Mouse (Mus musculus): Measurements from ENCODE around the gene Stk40.

- TF ChIP-seq CTCF (IDR thresholded peaks at IDR 0.05; ENCODE audit: control insufficient read depth, insufficient read depth, insufficient replicate concordance, low read depth, low read length) (no peak), POLR2A (IDR thresholded peaks at IDR 0.05; ENCODE audit: control insufficient read depth, low read depth, low read length) (no peak)
These were observed 24.5 kb upstream of the Stk40 start for GRCm38 (mm10) chr4:126079266-126079665.
